Mouse (Mus musculus) kidney, adult 11 months (tissue): ENCODE measurements at regions not wholly inside any gene's neighbourhood (a gene's known extent, or its start where the extent isn't known, plus 50 kb on each side); places are given as distances from the start of the nearest gene placed in this dataset.
A peak's percentile ranks its signal among the peaks of the same experiment; 100 is the strongest.
"Not testable (repeated sequence)": the region's sequence is repeated elsewhere in the genome, so short reads cannot be mapped to it uniquely, and the experiment has no call there.

Experiments used
- DNase-seq: peaks from one replicate; pipeline ENCODE4 v3.0.0; 2022

DNA sequence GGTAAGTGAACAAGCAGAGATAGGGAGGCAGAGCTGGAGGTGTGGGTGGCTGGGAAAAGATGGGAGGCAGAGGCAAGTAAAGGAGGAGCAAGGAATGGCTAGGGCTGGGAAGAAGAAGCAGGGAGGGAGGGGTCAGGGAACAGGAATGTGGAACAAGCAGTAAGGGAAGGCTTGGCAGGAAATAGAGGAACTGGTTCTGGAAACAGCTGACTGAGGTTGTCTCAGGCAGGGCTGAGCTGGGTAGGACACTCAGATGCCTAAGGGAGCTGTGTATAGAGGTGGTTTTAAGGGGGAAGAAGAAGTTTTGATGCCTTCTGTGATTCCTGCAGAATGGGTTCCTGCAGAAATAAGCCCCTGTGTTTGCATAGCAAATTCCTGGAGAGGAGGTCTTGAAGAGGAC, 92.7 kb downstream of the Nucb2 start:
- DNase-seq: no peak

DNA sequence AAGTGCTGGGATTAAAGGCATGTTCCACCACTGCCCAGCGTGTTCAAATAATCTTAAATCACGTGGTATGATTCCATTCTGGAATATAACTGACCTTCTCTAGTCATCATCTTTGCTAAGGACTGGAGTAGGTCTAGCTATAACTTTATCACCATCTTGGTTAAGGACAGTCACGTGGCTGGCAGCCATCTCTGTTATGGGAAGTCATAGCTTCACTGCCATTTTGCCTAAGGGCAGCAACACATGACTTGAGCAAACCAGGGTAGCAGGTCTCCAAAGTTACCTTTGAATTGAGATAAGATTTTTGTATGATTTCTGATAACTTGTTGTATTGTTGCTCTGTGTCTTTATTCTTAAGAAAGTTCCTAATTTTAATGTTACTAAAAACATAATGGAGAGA, 96.2 kb downstream of the Nucb2 start:
- no peak for DNase-seq

DNA sequence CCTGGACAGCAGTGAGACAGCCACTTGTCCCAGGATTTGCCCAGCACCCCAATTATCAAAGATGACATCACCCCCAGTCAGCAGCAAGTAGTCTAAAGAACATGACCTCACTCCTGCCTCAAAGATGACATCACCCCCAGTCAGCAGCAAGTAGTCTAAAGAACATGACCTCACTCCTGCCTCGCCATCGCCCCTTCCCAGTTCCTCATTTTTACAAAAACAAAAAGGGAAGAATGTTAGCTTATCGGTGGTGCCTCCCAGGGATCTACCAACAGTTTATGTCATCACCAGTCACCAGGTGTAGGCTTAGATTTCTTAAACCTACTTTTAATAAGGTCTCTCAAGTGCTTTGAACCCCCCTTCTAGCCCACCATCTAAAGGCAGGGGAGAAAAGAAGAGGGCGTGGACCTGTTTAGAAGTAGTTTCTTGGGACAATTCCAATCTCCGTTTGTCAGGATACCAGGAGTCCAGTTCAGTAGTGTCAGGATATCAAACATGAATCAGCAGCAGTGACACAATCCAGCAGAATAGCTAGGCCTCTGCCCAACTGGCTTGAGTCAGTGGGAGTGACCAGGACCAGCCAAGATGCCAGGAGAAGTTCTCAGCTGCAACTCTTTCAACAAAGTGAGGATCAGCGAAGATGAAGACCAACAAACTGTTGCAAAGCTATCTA, 99.1 kb downstream of the Nucb2 start:
- no peak for DNase-seq

DNA sequence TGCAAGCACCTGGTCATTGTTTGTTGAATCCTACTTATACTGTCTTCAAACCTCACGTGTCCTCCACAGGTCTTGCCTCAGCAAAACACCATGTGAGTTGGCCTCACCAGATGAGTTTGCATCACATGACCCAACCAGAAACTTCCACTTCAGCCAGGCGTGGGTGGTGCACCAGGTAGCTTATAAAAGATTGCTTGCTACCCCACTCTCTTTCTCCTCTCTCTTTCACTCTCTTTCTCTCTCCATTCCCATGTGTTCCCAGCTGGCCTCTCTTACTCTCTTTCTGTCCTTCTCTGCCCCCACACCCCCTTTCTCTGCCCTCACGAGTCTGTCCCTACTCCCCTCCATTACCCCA, 99.6 kb downstream of the Nucb2 start:
- DNase-seq: no peak

DNA sequence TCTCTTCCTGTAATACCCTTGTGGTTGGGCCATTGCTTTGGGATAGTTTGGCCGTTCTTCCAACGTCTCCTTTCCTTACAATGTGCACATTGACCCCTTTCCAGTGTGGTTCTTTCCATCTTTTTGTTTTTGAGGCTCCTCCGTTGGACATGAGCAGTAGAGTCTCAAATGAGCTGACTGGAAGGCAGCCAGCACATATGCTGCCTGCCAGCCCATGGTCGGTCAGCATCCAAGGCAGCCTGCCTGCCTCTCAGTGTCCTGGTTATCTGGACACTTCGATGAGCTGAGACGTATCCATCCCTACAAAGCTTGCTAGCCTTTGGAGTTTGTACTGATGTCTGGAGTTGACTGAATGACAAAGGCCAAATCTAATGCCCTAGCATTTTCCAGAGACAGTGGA, 102.1 kb downstream of the Nucb2 start:
- DNase-seq: no peak

DNA sequence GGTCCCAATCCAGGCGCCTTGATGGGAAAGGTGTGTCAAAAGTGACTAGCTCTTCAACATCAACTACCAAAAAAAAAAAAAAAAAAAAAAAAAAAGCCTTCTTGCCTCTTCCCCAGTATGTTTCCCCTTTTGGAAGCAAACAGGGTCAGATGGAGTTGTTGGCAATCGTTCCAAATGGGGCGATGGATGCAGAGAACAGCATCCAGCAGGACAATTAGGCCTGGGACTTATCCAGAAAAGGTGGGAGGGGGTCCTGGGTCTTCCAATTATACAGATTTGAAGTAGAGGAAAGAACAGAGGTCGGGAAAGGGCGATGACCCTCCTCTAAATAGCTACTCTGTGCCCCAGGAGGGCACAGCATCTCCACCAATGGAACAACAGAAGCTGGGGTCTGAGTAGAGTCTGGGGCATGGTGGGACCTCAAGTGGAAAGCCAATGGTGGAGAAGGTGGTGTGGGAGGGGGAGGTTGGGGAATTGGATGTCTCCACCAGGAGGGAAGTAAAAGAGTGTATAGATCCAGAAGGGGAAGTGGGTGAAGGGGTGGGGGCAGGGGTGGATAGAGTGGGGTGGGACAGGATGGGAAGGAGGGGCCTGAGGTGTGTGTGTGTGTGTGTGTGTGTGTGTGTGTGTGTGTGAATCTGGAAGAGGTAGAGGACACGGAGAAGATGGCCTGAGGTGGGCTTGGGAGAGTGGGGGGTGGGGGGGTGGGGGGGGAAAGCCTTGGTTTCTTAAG, 102.7 kb downstream of the Nucb2 start:
- no peak for DNase-seq

DNA sequence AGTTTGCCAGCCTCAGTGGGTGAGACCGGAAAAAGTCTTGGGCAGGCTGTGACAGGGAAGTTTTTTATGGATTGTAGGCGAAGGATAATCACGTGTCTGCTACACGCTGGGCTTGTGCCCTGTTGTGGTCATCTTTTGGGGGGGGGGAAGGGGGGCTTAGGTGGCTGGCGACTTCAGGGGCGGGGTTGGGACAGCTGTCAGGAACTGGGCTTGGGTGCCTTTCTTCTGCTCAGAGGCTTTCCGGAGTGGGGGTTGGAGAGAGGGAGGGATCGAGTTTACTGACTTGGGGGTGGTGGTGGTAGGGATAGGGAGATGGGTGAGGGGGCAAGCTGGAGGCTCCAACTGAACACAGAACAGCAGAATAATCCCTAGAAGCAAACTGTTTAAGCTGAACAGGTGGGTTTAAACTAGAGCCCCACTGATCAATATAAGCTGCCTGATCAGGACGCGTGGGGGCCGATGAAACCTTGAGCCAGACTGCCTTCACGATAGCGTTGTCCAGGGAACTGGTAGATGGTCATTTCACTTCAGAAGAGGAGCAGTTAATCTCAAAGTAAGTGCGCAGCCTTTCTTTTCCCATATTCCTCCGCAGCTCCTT, 103.6 kb downstream of the Nucb2 start:
- no peak for DNase-seq

DNA sequence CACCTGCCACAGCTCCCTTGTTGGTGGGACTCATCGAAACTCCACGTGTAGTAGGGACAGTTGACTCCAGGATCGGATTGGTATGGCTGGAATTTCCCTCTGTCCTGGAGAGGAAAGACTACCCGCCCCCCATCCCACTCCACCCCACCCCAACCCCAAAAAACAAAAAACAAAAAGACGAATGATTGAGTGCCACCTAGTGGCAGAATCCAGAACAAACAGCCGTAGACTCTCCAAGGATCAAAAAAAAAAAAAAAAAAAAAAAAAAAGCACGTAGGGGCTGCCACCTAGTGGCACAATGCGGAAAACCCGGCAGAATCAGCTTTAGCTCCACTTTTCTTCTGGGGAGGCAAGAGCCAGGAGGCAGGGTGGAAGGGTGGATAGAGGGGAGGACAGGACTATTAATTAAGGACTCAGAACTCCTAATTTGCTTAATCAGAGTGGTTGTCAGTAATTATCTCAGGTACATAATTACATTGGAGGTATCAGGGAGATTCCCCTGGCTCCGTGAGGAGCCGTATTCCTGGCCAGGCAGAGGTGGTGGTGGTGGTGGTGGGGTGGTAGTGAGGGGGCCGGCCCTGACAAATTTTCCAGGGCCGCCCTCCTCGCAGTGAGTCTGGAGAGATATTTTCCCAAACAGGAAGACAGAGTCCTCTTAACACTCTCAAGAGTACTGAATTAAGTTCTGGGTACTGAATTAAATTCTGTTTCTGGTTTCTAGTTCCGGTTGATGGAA, 104.3 kb downstream of the Nucb2 start:
- DNase-seq: peak; percentile 8

DNA sequence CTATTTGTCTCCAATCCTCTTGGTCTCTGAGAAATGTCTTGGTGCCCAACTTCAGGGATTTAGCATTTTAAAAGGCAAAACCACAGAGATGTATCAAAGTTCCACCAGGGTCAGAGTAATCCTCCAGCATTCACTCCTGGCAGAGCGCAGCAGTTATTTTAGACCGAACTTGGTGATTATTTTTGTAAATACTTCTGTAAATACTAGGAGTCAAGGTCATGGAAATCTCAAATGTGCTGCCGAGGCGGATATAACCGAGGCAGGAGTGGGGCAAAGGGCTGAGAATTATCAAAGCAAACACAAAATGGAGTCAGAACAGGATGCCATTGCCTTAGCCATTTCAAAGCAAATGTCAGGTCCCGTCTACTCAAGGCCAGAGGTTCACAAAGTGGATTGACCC, 105.2 kb downstream of the Nucb2 start:
- no peak for DNase-seq

DNA sequence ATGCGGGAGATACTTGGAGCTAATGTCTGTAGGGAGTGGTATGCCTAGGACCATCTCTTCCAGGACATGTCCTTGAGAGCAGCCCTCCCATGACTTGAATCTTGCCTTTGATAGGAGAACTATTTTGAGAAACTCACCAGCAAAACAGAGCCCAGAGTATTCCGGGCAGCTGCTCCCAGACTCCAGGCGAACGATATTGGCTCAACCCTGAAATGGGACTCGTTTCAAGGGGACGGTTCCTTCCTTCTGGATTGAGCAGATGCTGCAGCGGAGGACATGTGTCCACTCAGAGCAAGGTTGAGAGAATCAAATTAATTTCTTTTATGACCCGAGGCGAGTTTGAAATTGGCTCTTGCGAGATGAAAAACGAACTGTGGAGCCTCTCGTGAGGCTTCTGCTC, 105.7 kb downstream of the Nucb2 start:
- DNase-seq: no peak

DNA sequence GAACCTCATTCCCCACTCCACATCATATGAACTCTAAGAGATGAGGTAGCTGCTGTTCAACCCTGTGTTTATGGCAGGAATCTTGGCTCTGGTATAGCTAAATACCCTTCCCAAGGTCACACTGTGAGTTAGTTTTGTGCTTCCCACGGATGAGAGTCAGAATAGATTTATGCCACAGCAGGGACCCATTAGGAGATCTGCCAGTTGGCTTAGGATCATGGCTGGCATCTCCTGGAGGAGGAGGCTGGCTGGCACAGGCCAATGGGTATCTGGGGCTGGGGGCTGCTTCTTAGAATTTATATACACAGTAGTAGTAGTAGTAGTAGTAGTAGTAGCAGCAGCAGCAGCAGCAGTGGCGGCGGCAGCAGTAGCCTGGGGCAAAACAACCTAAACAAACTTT, 111.8 kb downstream of the Nucb2 start:
- DNase-seq: no peak

DNA sequence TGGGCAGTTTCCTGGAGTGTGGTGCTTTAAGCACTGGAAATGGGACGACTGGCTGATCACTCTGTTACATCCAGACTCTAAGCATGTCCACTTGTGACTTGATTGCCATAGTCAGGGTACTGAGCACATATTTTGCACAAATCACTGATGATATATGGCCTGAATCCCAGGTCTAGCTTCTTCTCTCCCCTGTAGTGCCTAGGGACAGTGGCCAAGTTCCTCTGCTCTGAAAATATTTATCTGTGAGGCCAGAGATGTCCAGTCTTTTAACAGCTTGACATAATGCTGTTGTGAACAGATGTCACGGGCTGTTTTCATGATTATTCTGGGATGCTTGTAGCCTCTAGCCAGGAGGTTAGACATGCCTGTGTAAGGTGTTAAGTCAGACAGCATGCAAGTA, 115.5 kb downstream of the Nucb2 start:
- no peak for DNase-seq

DNA sequence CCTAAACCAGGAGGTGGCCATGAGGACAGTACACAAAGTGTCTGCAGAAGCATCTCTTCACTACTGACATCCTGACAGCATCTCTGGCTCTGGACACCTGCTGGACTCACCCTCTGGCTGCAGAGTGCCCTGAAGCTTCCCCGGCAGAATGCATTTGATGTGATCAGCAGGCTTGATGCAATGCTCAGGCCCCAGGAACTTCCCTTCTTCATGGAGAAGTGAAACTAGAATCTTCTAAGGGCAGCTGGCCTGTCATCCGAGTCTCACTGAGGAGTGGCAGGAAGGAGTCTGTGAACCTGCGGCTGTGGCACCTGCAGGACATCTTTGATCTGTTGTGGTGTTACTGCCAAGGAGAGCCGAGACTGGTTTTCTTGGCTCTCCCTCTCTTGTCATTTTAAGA, 116.2 kb downstream of the Nucb2 start:
- DNase-seq: no peak

DNA sequence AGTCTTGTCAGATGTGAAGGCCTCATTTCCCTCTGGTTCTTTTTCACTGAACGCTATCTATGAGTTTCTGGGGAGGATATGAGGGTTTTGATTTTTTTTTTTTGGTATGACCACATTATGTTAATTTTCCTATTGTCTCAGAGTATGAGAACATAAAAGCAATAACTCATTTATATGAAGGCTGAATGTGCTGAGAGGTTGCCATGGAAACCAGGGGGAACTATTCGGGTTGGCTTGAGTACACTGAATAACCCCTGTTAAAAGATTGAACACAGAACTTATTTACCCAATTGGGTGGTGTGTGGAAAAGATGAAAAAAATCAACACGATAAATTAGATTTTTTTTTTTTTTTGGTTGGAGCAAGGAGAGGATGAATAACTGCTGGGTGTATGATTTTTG, 129.0 kb downstream of the Nucb2 start:
- no peak for DNase-seq

DNA sequence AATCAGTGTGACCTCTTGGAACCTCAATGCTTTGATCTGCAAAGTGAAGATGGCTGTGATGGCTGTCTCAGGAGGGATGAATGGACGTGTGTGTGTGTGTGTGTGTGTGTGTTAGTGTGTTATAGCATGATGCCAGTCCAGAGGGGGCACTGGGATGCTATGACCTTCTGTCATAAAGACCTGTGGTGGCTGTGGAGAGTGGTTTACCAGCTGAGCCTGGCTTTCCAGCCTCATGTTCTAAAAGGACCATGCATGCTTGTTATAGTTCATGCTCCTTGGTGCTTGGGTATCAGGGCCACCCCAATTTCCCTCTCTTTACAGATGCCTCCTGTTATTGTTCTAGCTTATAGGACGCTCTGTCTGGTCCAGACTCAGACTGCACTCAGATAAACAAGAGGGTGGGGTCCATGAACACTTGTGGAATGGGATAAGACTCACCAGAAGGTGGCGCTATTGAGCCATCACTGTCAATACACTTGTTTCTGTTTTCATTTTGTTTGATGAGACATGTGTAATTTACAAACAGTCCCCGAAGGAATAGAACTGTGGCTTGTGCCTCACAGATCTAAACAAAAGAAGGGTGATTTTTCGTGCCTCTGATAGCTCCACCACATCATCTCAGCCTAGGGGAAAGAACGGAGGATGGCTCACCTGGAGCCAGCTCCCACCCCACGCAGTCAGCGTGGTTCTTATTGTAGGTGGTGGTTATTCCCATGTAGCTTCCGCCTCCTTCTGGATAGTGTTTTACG, 140.9 kb downstream of the Nucb2 start:
- DNase-seq: no peak

DNA sequence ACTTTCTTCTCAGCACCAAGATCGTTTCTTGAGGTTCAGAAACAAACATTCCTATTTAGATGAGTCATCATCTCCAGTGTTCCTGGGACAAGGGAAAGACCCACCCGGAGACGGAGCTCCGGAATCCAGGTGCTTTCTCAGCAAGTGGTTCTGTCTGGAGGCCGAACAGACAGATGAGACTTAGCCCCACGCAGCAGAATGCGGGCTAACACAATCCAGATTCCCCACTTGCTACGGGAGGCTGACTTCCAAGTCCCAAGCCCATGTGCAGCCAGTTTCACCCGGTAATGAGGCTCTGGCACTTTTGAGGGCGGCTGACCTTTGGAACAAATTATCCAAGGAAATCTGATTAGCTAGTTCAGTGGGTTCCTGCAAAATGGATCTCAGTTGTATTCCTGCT, 150.3 kb downstream of the Nucb2 start:
- DNase-seq: peak; percentile 6

DNA sequence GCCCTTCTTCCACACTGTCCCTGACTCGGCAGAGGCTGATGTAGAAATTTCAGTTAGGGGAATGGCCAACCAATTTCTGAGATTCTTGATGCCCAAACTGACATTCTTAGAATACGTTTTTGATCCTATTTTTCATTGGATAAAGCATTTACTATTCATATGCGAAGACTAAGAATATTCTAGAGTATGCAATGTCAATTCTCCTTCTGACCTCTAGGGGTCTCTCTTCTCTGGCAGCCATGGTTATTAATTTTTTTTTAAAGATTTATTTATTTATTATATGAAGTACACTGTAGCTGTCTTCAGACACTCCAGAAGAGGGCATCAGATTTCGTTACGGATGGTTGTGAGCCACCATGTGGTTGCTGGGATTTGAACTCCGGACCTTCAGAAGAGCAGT, 152.9 kb downstream of the Nucb2 start:
- not testable (repeated sequence) for DNase-seq

DNA sequence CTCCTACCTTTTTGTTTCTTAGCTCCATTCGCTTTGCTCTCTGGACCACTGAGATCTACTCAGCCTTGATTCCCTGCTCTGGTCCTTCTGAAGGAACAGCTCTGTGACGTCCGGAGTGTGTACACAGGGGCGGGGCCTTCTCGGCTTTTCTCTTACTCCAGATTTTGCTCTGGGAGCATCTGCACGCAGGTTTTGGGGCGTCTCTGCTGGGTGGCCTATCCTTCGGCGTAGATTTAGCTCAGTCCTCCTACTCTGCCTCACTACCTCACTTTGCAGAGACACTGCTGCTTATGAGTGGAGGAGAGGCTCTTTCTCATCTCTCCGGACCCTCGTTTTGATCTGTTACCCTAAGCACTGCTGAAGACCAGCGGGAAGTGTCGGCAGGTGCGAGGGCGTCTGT, 161.4 kb downstream of the Nucb2 start:
- no peak for DNase-seq

DNA sequence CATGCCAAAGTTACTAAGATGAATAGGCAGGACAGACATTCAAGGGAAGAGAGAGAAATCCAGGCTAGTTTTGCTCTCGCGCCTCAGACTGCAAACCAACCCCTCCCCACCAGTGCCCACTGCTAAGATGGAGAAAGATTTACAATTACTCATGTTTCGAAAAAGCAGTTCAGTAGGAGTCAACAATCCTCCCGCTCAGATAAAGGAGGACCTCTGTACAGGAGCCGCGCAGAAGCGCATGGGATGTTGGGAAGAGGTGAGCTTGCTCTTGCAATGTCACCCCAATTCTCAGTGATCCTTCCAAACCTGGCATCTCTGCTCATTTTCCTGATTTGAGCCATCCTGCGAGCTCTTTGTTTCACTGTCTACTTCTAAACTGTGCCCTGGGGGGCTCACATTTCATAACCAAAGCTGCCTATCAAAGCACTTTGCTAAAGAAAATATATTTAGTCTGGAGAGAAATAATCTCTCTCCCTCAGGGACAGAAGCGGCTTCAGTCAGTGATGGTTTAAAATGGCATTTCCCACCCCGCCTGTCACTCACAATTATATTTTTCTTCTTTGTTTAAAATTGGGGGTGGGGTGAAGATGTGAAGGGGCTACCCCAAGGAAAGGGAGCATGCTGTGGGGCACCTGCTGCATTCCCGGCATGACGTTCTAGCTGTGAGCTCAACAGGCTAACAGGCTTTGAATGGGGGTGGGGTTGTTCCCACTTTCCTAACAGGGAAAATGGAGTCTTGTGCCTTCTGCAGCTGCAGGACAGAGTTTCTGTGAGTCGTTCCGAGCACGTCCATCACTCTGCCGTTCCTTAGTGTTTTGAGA, 170.2 kb downstream of the Nucb2 start:
- DNase-seq: no peak

DNA sequence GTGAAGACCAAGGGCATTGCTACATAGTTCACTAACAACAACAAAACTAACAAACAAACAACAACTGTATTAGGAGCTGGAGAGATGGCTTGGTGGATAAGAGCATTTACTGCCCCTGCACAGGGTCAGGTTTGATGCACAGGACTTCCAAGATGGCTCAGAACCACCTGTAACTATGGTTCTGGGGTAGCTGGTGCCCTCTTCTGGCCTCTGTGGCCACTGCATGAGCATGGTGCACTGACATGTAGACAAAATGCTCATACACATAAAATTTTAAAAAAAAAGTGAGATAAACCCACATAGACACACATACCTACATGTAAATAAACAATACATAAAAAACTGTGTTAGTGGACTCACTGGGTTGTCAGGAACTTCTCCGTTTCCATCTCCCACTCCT, 172.5 kb downstream of the Nucb2 start:
- no peak for DNase-seq

DNA sequence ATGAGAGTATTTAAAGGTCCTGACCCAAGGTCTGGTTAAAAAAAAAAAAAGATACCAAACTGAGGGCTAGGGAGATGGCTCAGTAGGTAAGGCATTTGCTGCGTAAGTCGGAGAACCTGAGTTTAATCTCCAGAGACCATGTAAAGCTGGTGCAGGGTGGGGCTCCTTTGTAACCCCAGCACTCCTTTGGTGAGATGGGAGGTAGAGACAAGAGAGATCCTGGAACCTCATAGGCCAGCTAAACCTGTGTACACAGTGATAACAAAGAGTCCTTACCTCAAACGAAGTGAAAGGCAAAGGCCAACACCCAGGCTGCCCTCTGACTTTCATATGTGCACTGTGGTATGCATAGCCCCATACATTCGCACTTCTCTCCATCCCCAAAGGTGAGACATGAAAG, 175.0 kb downstream of the Nucb2 start:
- no peak for DNase-seq

DNA sequence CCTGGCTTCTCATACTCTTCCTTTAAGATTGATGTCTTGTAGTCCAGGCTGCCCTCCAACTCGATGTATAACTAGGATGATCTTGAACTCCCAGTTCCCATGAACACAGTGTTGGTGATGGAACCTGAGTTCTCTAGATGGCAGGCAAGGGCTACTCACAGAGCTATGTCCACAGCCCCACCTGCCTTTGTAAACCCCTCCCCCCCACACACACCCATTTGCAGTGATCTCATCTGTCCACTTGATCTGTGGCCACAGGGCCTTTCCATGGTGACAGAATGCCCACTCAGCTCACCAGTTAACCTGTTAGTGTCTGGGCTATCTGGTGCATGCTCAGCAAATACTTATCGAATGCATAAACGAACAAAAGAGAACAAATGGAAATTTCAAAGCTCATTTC, 176.4 kb downstream of the Nucb2 start:
- DNase-seq: no peak
